Mouse (Mus musculus) layer of hippocampus, adult 11-12 months (tissue): Measurements from ENCODE around the gene Tvp23a.

Source experiments
- DNase-seq: peaks from one replicate; pipeline ENCODE4 v3.0.0; 2022; ENCODE audit warnings: low spot score

Gene Tvp23a

GRCm38 (mm10) chr16:10394699-10395540 is 52.2 kb downstream of the Tvp23a start, which contains the start of gene Tekt5:
Gene Tekt5, minus strand, starts transcription at chr16:10395490.
- no peak for DNase-seq

DNA sequence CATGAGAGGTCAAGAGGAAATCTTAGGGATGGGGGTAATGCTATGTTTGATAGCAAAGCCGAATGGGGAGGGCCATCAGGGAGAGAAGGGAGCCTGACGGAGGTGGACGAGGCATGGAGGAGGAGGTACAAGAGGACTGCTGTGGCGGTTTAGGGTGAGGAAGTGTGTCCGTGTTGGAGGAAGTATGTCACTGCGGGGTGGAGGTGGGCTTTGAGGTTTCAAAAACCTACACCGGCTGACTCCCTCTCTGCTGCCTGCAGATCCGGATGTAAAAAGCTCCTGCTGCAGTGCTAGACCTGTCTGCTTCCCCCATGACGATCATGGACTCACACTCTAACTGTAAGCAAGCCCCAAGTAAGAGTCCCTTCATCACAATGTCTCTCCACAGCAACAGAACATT is 54.6 kb downstream of the Tvp23a start:
- DNase-seq = no peak

DNA sequence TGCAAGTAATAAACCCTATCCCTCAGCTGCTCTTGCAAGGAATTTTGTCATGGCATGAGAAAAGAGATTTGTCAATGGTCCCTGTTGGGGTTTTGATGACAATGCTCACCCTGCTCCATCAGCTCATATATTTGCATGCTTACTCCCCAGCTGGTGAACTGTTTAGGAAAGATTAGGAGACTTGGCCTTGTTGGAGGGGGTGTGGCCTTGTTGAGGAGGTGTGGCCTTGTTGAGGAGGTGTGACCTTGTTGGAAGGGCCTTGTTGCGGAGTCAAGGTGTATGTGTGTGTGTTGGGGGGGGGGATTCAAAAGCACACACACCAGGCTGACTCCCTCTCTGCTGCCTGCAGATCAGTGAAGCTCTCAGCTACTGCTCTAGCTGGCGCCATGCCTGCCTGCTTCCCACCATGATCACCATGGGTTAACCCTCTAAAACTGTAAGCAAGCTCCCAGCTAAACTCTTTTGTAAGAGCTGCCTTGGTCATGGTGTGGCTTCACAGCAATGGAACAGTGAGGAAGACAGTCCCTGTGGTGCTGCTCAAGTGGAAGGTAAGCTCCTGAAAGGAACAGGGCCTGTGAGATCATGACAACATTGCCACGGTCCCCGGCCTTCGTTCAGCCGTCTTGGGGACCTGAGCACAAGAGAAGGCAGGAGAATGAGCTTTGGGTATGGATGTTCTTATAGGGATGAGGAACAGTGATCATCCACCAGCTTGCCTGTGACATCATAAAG is 58.4 kb downstream of the Tvp23a start:
- no peak for DNase-seq

GRCm38 (mm10) chr16:10385261-10385660 is 61.9 kb downstream of the Tvp23a start:
- no peak for DNase-seq

DNA sequence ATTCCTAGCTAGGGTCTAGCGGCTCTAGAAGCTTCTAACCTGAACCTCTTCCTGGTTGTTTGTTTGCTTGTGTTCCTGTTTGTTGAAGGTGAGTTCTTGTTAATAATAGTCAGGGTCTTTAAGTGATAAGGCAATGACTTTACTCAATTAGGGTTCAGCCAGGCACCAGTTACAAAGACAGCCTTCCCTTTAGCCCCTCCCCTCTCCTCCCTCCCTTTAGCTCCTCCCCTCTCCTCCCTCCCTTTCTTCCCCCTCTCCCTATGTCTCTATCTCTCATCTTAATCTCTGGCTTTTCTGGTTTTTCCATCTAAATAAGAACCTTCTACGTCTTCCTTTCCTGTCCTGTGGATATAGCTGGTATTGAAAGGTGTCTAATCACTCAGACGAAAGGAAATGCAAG is 62.6 kb downstream of the Tvp23a start:
- no peak for DNase-seq

DNA sequence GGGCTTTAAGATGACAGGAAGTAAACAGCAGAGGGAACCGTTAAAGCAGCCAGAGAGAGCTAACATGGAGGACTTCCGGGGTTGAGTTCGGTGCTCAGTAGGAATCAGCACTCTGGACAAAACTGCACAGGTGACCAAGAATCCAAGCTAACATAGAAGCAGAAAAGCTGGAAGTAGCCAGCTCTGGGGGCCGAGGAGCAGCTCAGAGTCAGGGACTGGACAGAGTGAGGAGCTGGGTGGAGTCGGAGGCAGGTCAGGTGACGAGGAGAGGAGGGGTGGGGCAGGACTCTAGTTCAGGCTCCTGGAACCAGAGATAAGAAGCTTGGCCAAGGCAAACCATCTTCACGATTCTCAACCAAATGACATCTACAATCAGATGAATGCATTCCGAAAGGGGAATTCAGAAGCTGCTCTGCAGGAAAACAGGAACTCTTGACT is 63.1 kb downstream of the Tvp23a start:
- no peak for DNase-seq

DNA sequence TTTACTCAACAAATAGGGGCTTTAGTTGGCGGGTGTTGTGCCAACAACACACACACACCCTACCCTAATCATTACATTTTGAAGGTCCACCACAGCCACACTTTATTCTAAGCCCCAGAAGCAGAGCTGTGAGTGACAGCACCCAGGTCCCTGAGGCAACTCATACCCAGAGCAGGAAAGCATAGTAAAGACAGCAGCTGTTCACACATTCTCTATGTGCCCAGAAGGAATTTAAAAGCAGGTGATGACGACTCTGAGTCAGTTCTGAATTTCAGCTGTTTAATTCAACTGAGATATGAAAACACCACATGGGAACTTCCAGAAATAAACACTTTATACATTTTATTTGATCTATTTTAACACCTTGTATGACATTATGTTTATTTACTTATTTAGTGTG is 67.6 kb downstream of the Tvp23a start:
- peak; percentile 34 for DNase-seq

- no peak for DNase-seq
Observed at GRCm38 (mm10) chr16:10377286-10377685, 69.9 kb downstream of the Tvp23a start.

GRCm38 (mm10) chr16:10374254-10375011 is 72.7 kb downstream of the Tvp23a start:
- DNase-seq = peak; percentile 29

DNA sequence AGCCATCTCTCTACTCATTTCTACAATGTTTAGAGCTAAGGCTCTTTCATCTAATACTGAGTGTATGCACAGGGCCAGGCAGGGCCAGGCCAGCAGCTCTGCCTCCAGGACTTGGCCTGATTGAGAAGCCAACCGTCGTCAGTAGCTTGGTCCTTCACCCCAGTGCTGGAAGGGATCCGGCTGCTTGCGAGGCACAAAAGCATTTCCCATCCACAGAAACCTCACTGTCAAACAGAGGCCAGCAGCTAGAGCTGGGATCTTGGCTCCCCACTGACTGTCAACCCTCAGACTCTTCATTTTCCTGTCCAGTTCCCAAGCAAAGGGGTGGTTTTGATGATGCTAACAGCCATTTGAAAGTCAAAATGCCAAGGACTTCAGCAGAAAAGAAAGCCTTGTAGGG is 74.8 kb downstream of the Tvp23a start:
- DNase-seq = no peak
